Mouse (Mus musculus): ENCODE results near the gene Khsrp.

- TF ChIP-seq EP300 (IDR thresholded peaks at IDR 0.05; ENCODE audit: insufficient read depth, low read depth, low read length) (no peak), CTCF (IDR thresholded peaks at IDR 0.05) (no peak), POLR2A (IDR thresholded peaks at IDR 0.05; ENCODE audit: insufficient read depth, low read depth, low read length) (no peak)
Measured at GRCm38 (mm10) chr17:57003994-57004393, 27.3 kb downstream of the Khsrp start.

Data from heart, adult 2 months (tissue).